Mouse (Mus musculus) heart, postnatal 4 days (tissue): ENCODE measurements around the gene Trim67. TPM values are rescaled to one million over a fixed set of nuclear protein-coding genes. Genes with fewer than 3 reads are reported as not detected.
"Not testable (repeated sequence)": the region's sequence is repeated elsewhere in the genome, so short reads cannot be mapped to it uniquely, and the experiment has no call there.

Experiments
- DNase-seq: peaks from one replicate; pipeline ENCODE4 v3.0.0; 2021
- total RNA-seq, 2 experiments: library from RNA; stranded (reverse); gene quantifications; 2 replicates each; pipeline ENCODE4 v1.2.3; 2021

Trim67 gene
- total RNA-seq, 2 experiments from 2014 or later, result 0.20 to 0.33 TPM

- no peak for DNase-seq
Observed at GRCm38 (mm10) chr8:124836273-124836672, 43.4 kb downstream of the Trim67 start.

DNA sequence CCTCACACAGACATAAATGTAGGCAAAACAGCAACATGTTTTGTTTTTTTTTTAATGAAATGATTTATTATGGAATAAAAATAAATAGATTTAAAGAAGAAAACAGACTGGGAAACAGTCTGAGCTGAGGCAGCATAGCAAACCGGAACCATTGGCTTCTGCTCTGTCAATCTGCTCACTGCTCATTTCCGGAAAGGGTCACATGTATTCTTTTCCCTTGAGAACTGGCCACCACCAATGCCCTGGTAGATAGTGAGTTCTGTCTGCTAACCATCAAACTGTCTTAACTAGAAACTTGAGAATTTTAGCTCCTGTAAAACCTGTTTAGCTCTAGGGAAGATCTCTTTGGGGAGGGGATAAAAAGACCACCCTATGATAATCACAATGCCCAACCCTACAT, 44.0 kb downstream of the Trim67 start:
- DNase-seq, result no peak

DNA sequence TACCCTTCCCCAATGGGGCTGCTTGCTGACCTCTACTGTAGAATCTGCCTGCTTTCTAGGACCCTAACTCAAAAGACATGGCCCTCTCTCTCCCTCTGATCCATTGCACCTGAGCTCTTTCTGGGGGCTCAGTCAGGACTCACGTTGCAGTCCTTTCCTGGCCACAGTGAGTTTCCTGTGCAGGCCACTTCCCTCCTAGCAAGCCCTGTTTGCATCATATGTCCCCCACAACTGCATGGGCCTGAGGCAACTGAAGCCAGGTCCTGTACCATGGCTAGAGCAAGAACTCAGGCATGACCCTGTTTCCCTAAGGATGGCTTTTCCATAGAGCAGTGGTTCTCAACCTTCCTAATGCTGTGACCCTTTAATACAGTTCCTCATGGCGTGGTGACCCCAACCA, 45.1 kb downstream of the Trim67 start:
- no peak for DNase-seq

DNA sequence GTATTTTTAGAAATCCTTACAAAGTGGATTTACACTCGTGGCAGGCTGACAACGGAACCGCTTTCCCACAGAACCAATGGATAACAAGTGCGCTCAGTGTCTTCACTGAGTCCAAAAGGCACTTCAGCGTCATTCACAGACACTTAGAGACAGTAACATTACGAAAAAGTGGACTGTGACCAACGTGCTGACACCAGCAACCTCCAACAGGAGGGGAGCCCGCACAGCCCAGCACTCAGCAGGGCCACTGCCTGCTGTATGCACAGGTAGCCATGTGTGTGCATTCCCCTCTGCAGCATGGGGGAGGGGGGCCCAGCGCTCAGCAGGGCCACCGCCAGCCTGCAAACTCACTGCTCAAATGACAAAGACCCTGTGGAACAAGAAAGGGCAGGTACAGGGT, 46.5 kb downstream of the Trim67 start:
- DNase-seq, result no peak

- no peak for DNase-seq
Observed at GRCm38 (mm10) chr8:124840900-124841299, 48.0 kb downstream of the Trim67 start.

DNA sequence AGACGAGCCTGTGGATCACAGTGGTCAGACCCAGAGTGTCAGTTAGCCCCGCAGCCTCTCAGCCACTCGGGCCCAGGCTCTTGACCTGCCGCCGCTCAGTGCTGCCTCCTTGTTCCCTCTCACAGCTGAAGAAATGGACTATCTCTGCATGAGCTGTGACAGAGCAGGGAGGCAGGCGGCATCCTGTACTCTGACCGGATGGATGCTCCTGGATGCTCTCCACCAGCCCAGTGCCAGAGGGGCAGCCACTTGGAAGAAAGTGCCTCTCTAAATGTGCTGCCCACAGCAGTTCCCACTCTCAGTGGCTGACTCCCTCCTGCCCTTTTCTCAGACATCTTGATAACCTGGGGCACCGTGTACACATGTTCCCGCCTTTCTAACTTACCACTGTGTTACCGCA, 48.9 kb downstream of the Trim67 start:
- DNase-seq, result no peak

DNA sequence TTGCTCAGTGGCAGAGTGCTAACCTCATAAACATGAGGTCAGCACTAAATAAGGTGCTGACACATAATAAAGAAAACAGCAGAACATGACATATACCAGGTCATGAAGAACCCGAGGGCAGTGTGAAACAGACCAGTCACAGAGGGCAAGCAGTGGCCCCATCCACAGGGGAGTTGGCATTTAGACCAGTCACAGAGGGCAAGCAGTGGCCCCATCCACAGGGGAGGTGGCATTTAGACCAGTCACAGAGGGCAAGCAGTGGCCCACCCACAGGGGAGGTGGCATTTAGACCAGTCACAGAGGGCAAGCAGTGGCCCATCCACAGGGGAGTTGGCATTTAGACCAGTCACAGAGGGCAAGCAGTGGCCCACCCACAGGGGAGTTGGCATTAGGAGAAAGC, 50.0 kb downstream of the Trim67 start:
- DNase-seq, result not testable (repeated sequence)

DNA sequence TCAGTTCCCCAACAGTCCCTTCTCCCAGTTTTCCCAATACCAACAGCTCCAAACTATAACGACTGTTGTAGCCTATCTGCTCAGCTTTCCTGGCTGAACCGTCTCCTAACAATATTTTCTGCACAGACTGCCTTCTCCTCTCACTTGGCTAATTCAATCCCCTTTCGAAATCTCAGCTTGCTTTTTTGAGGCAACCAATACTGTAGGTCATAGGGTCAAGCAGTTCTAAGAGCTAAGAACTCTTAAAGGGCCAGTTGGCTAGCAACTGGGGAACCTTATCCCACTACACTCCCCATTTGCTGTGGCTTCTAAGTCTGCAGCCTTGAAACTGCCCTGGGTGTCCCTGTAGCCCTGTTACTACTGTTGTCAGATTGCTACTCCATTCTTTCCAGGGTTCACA, 52.2 kb downstream of the Trim67 start:
- DNase-seq, result no peak

- DNase-seq, result no peak
Observed at GRCm38 (mm10) chr8:124845573-124845972, 52.7 kb downstream of the Trim67 start.

- DNase-seq, result no peak
Observed at GRCm38 (mm10) chr8:124853511-124853910, 60.6 kb downstream of the Trim67 start.

GRCm38 (mm10) chr8:124859466-124859865, 66.6 kb downstream of the Trim67 start:
- DNase-seq, result peak; percentile 33

DNA sequence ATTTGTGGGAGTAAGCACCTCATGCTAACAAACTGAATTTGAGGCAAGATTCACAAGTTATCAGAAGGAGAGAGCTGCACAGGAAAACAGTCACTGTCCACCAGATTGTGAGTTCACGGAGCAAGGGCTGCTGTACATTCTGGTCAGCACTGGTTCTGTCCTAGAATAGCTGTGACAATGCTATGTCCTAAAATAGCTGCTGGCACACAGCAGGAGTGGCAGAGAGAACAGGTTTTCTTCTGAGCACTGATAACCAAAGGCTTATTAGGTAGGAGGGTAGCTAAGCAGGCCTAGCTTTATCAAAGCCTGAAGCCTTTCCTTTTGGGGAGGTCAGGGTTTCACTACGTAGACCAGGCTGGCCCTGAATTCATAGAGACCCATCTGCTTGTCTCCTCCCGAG, 67.3 kb downstream of the Trim67 start:
- DNase-seq, result peak; percentile 44

DNA sequence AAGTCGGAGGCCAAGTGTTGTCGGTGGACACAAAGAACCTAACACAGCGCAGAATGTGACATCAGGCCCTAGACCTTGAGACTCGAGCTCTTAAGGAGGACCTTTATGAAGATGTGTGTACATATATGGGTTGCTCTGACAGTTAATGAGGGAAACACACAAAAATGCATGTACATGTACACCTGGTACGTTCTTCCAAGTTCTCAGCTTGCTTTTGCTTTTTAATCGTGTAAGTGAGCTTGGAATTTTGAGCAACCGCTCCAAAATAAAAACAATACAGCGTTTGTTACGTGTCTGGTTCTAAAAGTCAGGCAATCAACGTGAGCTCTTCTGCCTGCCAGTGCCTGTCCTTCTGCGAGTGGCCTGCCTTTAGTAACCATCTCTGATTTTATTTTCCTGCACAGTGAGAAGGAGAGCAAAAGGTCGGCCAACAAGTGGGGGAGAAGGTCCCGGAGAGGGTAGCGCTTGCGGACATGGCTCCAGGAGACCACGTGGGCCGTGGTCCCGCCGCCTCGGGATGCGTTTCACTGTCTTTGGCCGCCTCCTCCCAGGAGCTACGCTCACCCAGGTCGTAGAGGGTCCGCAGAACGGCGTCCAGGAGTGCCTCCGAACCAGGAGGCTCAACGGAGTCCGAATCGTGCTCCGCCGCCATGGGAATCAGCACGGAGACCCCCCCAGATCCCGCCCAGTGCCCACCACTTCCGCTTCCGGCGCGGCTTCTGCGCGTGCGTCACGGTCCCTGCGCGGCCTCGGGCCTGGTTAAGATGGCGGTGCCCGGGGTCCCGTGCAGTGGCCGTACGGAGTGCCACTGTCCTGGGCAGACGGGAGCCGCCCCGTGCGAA, 69.7 kb downstream of the Trim67 start, which contains the start of the genes Gnpat and 2810004N23Rik:
Gene Gnpat (plus strand): TSS at position 713 of the 842 bp plus-strand sequence.
Gene 2810004N23Rik (minus strand): TSS at position 800 of the 842 bp plus-strand sequence.
- peak; percentile 97 for DNase-seq

GRCm38 (mm10) chr8:124863163-124863677, 70.3 kb downstream of the Trim67 start:
- DNase-seq, result no peak

- DNase-seq, result no peak
Observed at GRCm38 (mm10) chr8:124863729-124864128, 70.8 kb downstream of the Trim67 start.

- DNase-seq, result no peak
Observed at GRCm38 (mm10) chr8:124866669-124867068, 73.8 kb downstream of the Trim67 start.

DNA sequence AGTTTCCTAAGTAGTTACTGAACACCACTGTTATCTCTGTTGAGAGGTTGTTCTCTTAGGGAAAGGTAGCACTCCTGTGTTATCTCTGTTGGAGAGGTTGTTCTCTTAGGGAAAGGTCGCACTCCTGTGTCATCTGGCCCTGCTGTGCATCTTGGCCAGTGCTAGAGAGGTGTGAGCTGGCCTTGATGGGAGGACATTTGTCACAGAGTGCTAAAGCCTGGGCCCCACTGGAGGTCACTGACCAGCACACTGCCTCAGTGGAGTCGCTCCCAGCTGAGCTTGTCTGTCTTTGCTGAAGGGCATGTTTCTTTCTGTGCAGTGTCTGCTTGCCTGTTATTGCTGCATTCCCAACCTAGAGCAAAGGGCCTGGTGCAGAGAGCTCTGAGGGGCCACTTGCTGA, 74.2 kb downstream of the Trim67 start:
- no peak for DNase-seq

DNA sequence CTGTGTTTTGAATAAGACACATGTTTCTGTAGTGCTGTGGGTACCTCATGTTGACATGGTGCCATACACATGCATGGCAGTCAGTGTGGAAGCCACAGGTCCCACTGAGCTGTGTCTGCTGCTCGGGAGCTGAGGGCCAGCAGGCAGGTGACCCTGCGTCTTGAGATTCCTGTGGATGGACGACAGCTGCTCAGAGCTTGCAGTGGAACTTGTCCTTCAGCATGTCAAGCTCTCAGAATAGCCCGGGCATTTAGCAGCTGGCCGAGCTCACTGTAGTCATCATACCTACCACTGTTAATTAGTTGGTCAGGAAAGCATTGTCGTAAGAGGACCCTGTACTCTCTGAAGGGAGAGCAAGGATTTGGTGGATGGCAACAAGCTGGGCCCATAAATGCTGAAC, 76.8 kb downstream of the Trim67 start:
- DNase-seq, result no peak

GRCm38 (mm10) chr8:124871474-124871873, 78.6 kb downstream of the Trim67 start:
- no peak for DNase-seq

DNA sequence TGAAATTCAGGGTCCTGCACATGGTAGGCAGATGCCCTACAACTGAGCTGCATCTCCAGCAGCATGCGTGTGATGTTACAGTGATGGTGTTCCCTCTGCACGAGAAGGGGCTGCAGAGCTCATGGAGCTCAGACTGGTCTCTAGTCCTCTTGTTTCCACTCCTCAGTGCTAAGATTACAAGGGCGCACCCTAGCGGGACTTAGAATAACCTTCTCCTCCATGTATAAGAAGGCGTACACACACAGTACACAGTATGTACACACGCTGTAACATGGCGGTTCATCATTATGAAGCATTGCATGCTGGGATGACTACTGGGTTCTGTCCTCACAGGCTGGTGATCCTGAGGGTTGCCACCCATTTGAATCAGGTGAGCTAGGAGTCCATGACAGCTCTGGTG, 79.2 kb downstream of the Trim67 start:
- no peak for DNase-seq

- no peak for DNase-seq
Observed at GRCm38 (mm10) chr8:124872690-124873089, 79.8 kb downstream of the Trim67 start.

DNA sequence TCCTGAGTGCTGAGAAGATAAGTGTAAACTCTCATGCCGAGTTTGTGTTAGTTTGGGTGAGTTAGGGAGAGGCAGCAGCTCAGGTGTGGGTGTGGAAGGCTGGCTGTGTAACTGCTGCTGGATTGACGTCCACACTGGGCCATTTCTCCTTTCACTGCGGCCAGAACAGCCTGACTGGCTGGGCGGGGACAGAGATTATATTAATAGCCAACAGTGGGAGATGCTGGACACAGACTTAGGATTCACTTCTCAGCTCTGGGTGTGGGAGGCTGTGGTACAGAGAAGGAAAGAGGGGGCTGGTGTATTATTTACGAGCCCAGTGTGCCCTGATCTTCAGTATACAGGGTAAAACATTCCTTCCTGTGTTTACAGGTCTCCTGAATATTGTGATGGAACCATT, 85.2 kb downstream of the Trim67 start:
- DNase-seq, result no peak

- DNase-seq, result no peak
Observed at GRCm38 (mm10) chr8:124878946-124879526, 86.1 kb downstream of the Trim67 start.
